Mouse (Mus musculus) lung, adult 2 months (tissue): ENCODE results near the gene Tmem18.

ENCODE experiments used
- CTCF ChIP-seq: fragments of 200-500 bp; IDR thresholded peaks from 2 replicates; pipeline ENCODE4 v1.5.1; 2011; ENCODE audit warnings: mild to moderate bottlenecking, low read length, control low read depth; ENCODE audit not compliant: insufficient read depth
- POLR2A ChIP-seq: fragments of 200-500 bp; IDR thresholded peaks from 2 replicates; pipeline ENCODE4 v1.6.1; 2011; ENCODE audit warnings: low read depth, mild to moderate bottlenecking, control low read depth, low read length, borderline replicate concordance; ENCODE audit errors: extremely low read depth

DNA sequence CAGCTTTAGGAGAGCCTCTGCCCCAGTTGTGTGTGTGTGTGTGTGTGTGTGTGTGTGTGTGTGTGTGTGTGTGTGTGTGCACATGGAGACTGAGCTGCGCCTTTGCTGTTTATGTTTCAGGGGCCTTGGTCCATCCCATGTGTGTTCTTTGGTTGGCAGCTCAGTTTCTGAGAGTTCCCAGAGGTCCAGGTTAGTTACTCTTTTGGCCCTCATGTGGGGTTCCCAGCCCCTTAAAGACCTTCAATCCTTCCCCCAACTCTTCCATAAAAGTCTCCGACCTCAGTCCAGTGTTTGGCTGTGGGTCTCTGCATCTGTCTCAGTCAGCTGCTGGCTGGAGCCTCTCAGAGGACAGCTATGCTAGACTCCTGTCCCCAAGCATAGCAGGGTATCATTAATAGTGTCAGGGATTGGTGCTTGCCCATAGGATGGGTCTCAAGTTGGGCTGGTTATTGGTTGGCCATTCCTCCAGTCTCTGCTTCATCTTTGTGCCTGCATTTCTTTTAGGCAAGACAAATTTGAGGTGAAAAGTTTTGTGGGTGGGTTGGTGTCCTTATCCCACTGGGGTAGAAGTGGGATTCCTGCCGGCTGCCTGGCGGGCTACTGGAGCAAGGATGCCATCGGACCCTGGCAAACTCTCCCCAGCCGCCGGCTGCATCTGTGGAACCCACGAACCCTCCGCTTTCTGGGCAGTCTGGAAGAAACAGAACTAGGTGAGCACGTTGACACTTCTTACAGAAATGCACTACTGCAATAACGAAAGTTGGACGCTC is 455 bp upstream of the Tmem18 start:
- TF ChIP-seq POLR2A (no peak), CTCF (no peak)
